Mouse (Mus musculus) lung, embryonic 15.5 days (tissue): ENCODE measurements around the gene Arhgef38. TPM values are rescaled to one million over a fixed set of nuclear protein-coding genes. Genes with fewer than 3 reads are reported as not detected.

ENCODE experiments used
- ATAC-seq: fragments of 200-750 bp; cut with Nextera tagmentation; 2 replicates; pipeline ENCODE4 v1.8.0; 2017; ENCODE audit warnings: moderate number of reproducible peaks, borderline replicate concordance; ENCODE audit not compliant: low FRiP score, low TSS enrichment; ENCODE audit errors: extremely low read depth
- H3K27ac ChIP-seq: fragments of 300-500 bp; sonication (generic); 2 replicates; pipeline ENCODE4 v1.5.1; 2015; ENCODE audit warnings: moderate library complexity, mild to moderate bottlenecking, inconsistent platforms
- H3K27me3 ChIP-seq: fragments of 300-500 bp; sonication (generic); 2 replicates; pipeline ENCODE4 v1.6.1; 2015; ENCODE audit warnings: inconsistent platforms
- H3K36me3 ChIP-seq: fragments of 300-500 bp; sonication (generic); 2 replicates; pipeline ENCODE4 v1.6.1; 2015; ENCODE audit warnings: inconsistent platforms
- H3K4me1 ChIP-seq: fragments of 300-500 bp; sonication (generic); 2 replicates; pipeline ENCODE4 v1.6.1; 2015; ENCODE audit warnings: inconsistent platforms
- H3K4me2 ChIP-seq: fragments of 300-500 bp; sonication (generic); 2 replicates; pipeline ENCODE4 v1.6.1; 2015; ENCODE audit warnings: inconsistent platforms, mild to moderate bottlenecking, moderate library complexity
- H3K4me3 ChIP-seq: fragments of 300-500 bp; sonication (generic); 2 replicates; pipeline ENCODE4 v1.5.1; 2015; ENCODE audit warnings: mild to moderate bottlenecking, inconsistent platforms
- H3K9ac ChIP-seq: fragments of 300-500 bp; sonication (generic); 2 replicates; pipeline ENCODE4 v1.6.1; 2015; ENCODE audit warnings: inconsistent platforms
- H3K9me3 ChIP-seq: fragments of 300-500 bp; sonication (generic); 2 replicates; pipeline ENCODE4 v1.6.1; 2016; ENCODE audit warnings: inconsistent platforms
- WGBS: fragments of 180-500 bp; shearing (Covaris S2); methylation state at CpG from one replicate; pipeline ENCODE4 v1.1.7; 2015; 5-methylcytosine and 5-hydroxymethylcytosine counted together
- polyA plus RNA-seq: library from polyadenylated mRNA; unstranded; fragments of >200 nt; fragmentation: Nextera tagmentation; extraction: Ambion mirVana; gene quantifications from 2 replicates; pipeline ENCODE4 v1.2.1, GENCODE M21; 2015

The Arhgef38 gene
- polyA plus RNA-seq, 1 experiment from 2014 or later, result 1.1 TPM

DNA sequence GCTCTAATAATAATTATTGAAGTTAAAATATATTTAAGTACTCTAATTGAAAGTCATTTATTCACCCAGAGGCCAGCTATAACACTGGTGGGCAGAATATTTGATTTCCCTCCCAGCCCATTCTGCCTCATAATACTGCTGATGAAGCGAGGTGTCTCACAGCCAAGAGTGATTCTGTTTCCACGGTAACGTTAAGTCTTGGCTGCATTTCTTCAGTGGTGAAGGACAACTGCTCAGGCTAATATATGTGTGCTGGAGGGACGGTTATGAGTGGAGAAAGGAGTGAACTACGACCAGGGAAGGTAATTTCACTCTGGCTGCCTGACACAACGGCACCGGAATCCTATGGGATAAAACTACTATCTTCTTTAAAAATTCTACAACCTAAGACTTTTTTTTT lies 71.6 kb downstream of the Arhgef38 start:
- Histone ChIP-seq H3K27ac (no peak overlapping the region), H3K4me1 (no peaks in the 10 kb centered on the region), H3K4me3 (no peak overlapping the region), H3K9ac (no peak overlapping the region), H3K27me3 (no peaks in the 10 kb centered on the region), H3K4me2 (no peak overlapping the region), H3K9me3 (no peaks in the 10 kb centered on the region), H3K36me3 (no peaks in the 10 kb centered on the region)
- no peak for ATAC-seq
- WGBS, result 60% methylated on average over 7 of the region's 7 CpGs

DNA sequence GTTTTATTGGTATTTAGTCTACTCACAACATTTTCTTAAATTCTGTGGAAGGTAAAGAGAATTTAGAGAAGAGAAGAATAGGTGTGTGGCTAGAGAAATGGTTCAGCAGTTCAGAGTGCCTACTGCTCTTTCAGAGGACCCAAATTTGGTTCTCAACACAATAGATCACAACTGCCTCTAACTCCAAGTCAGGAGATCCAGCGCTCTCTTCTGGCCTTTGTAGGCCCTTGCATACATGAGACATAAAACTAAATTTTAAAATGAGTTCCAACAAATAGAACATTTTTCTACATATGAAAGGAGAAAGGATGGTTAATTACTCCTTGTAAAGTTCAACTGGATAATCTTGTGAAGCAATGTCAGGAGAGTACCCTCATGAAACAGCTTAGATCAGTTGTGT lies 73.3 kb downstream of the Arhgef38 start:
- no peak overlapping the region for H3K4me3 ChIP-seq
- no peaks in the 10 kb centered on the region for H3K27me3 ChIP-seq
- no peaks in the 10 kb centered on the region for H3K36me3 ChIP-seq
- no peaks in the 10 kb centered on the region for H3K9me3 ChIP-seq
- WGBS, result 90% methylated on average over 1 of the region's 1 CpGs
- no peak for ATAC-seq
- H3K9ac ChIP-seq, result no peak overlapping the region
- H3K4me1 ChIP-seq, result no peaks in the 10 kb centered on the region
- H3K27ac ChIP-seq, result no peak overlapping the region
- H3K4me2 ChIP-seq, result no peak overlapping the region

DNA sequence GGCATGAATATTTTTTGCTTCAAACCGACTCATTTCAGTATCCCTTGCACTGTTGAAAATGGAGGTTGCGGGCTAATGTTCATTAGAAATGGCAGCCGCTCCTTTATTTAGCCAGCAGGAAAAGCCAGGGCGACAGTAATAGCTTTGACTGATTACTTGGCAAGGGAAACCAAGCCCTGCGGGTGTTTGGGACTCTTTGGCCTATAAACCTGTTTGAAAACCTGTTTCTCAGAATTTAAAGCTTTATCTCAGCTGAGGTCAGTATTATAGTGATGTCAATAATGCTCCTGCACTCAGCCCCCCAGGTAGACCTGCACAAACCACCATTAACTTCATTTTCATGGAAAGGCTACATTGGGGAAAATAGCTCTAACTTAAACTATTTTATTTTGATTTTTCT lies 76.5 kb downstream of the Arhgef38 start:
- no peak overlapping the region for H3K9ac ChIP-seq
- no peak overlapping the region for H3K27ac ChIP-seq
- no peak for ATAC-seq
- no peaks in the 10 kb centered on the region for H3K9me3 ChIP-seq
- no peaks in the 10 kb centered on the region for H3K4me1 ChIP-seq
- no peak overlapping the region for H3K4me2 ChIP-seq
- H3K4me3 ChIP-seq, result no peak overlapping the region
- H3K27me3 ChIP-seq, result no peaks in the 10 kb centered on the region
- no peaks in the 10 kb centered on the region for H3K36me3 ChIP-seq
- WGBS, result 53% methylated on average over 5 of the region's 5 CpGs

DNA sequence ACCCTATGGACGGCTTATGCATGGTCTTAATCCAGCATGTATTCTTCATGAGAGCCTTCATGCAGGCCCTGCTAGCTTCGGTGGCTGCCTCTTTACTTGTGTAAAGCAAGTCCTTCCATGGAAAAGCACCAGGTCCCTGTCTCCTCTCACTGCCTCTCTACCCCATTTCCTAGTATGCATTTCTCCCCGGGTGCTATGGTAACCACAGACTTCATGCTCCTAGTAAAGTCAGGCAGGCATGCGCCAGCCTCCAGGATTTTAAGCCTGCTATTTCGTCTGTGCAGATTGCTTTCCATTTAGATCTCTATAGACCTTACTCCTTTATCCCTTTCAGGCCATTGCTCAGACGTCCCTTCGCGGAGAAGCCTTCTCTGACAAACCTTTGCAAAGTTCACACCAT lies 80.1 kb downstream of the Arhgef38 start:
- 75% methylated on average over 8 of the region's 8 CpGs for WGBS
- Histone ChIP-seq H3K36me3 (no peaks in the 10 kb centered on the region), H3K4me3 (no peak overlapping the region), H3K9me3 (no peaks in the 10 kb centered on the region), H3K27ac (no peak overlapping the region), H3K27me3 (no peaks in the 10 kb centered on the region), H3K9ac (no peak overlapping the region), H3K4me2 (no peak overlapping the region), H3K4me1 (no peaks in the 10 kb centered on the region)
- ATAC-seq, result no peak

DNA sequence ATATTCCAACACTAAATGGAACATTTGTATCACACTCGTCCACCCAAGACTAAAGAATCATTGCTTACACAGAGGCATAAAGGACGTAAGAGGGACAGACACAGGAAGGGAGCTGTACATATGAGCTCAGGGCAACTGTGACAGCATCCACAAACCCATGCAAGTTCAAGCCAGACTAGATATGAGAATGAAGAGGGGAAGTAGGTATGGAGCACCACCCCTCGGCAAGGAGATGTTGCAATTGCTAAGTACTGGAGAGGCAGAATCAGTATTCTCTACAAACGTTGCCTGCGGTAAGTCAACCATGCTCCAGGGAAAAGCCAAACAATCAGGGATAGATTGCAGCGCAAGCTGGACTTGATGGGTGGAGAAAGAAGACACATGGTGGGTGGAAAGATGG lies 81.1 kb downstream of the Arhgef38 start:
- WGBS, result 66% methylated on average over 6 of the region's 6 CpGs
- Histone ChIP-seq H3K9ac (no peak overlapping the region), H3K4me2 (no peak overlapping the region), H3K27ac (no peak overlapping the region), H3K27me3 (no peaks in the 10 kb centered on the region), H3K4me3 (no peak overlapping the region), H3K9me3 (no peaks in the 10 kb centered on the region), H3K4me1 (no peaks in the 10 kb centered on the region), H3K36me3 (no peaks in the 10 kb centered on the region)
- ATAC-seq, result no peak

DNA sequence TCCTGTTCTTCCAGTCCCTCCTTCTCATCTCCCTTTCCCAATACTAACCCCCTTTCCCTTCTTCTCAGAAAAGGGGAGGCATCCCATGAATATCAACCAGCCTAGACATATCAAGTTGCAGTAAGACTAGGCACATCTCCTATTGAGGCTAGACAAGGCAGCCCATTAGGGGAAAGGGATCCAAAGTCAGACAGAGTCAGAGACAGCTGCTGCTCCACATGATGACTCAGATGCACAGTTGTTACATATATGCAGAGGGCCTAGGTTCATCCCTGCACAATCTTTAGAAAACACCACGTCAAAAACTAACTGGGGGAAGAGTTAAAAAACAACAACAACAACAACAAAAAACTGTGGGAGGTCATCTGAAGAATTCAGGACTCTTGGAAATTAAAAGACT lies 81.9 kb downstream of the Arhgef38 start:
- WGBS, result 52% methylated on average over 1 of the region's 1 CpGs
- H3K9me3 ChIP-seq, result no peaks in the 10 kb centered on the region
- no peak overlapping the region for H3K27ac ChIP-seq
- ATAC-seq, result no peak
- H3K4me1 ChIP-seq, result no peaks in the 10 kb centered on the region
- no peak overlapping the region for H3K4me3 ChIP-seq
- H3K9ac ChIP-seq, result no peak overlapping the region
- no peak overlapping the region for H3K4me2 ChIP-seq
- H3K27me3 ChIP-seq, result no peaks in the 10 kb centered on the region
- H3K36me3 ChIP-seq, result no peaks in the 10 kb centered on the region

- no peak for ATAC-seq
- Histone ChIP-seq H3K4me2 (no peak overlapping the region), H3K9ac (no peak overlapping the region), H3K27ac (no peak overlapping the region), H3K4me3 (no peak overlapping the region), H3K36me3 (no peaks in the 10 kb centered on the region), H3K9me3 (no peaks in the 10 kb centered on the region), H3K4me1 (no peaks in the 10 kb centered on the region), H3K27me3 (no peaks in the 10 kb centered on the region)
- 80% methylated on average over 6 of the region's 6 CpGs for WGBS
Measured at GRCm38 (mm10) chr3:133151629-133152028, 83.1 kb downstream of the Arhgef38 start.

GRCm38 (mm10) chr3:133144511-133145147 lies 90.1 kb downstream of the Arhgef38 start:
- H3K4me2 ChIP-seq, result no peak overlapping the region
- no peaks in the 10 kb centered on the region for H3K27me3 ChIP-seq
- 72% methylated on average over 6 of the region's 6 CpGs for WGBS
- H3K4me3 ChIP-seq, result no peak overlapping the region
- H3K27ac ChIP-seq, result no peak overlapping the region
- no peaks in the 10 kb centered on the region for H3K36me3 ChIP-seq
- H3K4me1 ChIP-seq, result no peaks in the 10 kb centered on the region
- no peak for ATAC-seq
- no peak overlapping the region for H3K9ac ChIP-seq
- no peaks in the 10 kb centered on the region for H3K9me3 ChIP-seq

GRCm38 (mm10) chr3:133141877-133142276 lies 92.9 kb downstream of the Arhgef38 start:
- no peak overlapping the region for H3K9ac ChIP-seq
- no peak for ATAC-seq
- WGBS, result 77% methylated on average over 6 of the region's 6 CpGs
- no peaks in the 10 kb centered on the region for H3K27me3 ChIP-seq
- no peak overlapping the region for H3K4me3 ChIP-seq
- H3K4me2 ChIP-seq, result no peak overlapping the region
- H3K4me1 ChIP-seq, result no peaks in the 10 kb centered on the region
- no peak overlapping the region for H3K27ac ChIP-seq
- no peaks in the 10 kb centered on the region for H3K9me3 ChIP-seq
- no peaks in the 10 kb centered on the region for H3K36me3 ChIP-seq

DNA sequence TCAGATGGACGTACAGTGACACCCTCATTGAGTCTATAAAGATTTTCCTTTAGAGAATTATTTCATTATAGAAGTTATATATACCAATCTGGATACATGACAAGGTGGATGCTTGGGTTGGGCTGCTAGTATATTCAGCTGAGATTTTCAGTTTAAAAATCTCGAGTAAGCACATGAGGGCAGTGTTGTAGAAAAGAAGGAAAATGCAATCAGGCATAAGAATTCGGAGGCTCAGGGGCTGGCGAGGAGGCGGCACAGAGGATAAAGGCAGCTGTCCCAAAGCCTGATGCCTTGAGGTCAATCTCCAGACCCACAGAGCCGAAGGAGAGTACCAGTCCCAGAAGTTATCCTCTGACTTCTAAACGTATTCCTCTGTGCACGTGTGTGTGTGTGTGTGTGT lies 102.1 kb downstream of the Arhgef38 start:
- no peaks in the 10 kb centered on the region for H3K4me1 ChIP-seq
- H3K36me3 ChIP-seq, result no peaks in the 10 kb centered on the region
- no peaks in the 10 kb centered on the region for H3K9me3 ChIP-seq
- ATAC-seq, result no peak
- H3K27me3 ChIP-seq, result no peaks in the 10 kb centered on the region
- no peak overlapping the region for H3K27ac ChIP-seq
- WGBS, result 59% methylated on average over 8 of the region's 8 CpGs
- no peak overlapping the region for H3K9ac ChIP-seq
- no peak overlapping the region for H3K4me3 ChIP-seq
- no peak overlapping the region for H3K4me2 ChIP-seq

GRCm38 (mm10) chr3:133131372-133131771 lies 103.4 kb downstream of the Arhgef38 start:
- ATAC-seq, result no peak
- 90% methylated on average over 5 of the region's 5 CpGs for WGBS
- H3K27ac ChIP-seq, result no peak overlapping the region
- no peaks in the 10 kb centered on the region for H3K9me3 ChIP-seq
- H3K4me2 ChIP-seq, result no peak overlapping the region
- no peaks in the 10 kb centered on the region for H3K27me3 ChIP-seq
- H3K4me3 ChIP-seq, result no peak overlapping the region
- H3K36me3 ChIP-seq, result no peaks in the 10 kb centered on the region
- no peaks in the 10 kb centered on the region for H3K4me1 ChIP-seq
- no peak overlapping the region for H3K9ac ChIP-seq

GRCm38 (mm10) chr3:133113281-133113680 lies 121.5 kb downstream of the Arhgef38 start:
- Histone ChIP-seq H3K4me1 (no peaks in the 10 kb centered on the region), H3K36me3 (peaks cover 10% of the 10 kb centered on the region), H3K9ac (no peak overlapping the region), H3K27ac (no peak overlapping the region), H3K4me2 (no peak overlapping the region), H3K27me3 (no peaks in the 10 kb centered on the region), H3K4me3 (no peak overlapping the region), H3K9me3 (no peaks in the 10 kb centered on the region)
- ATAC-seq, result no peak
- WGBS, result 40% methylated on average over 1 of the region's 1 CpGs

DNA sequence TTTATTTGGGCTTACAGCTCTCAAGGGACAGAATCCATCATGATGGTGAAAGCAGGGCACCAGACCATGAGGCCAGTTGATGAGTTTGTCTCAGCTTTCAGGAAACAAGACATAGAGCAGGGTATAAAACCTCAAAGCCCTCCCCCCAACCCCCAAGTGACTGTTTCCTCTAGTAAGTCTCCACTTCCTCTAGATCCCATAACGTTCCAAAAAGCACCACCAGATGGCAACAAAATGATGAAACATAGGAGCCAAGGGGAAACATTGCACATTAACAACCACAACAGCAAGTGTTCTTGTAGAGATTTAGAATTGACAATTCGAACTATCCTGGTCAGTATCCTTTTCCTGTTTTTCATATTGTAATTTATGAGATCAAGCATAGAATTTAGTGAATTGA lies 123.0 kb downstream of the Arhgef38 start:
- Histone ChIP-seq H3K36me3 (peaks cover 21% of the 10 kb centered on the region), H3K4me3 (no peak overlapping the region), H3K9me3 (no peaks in the 10 kb centered on the region), H3K4me1 (no peaks in the 10 kb centered on the region), H3K27ac (no peak overlapping the region), H3K27me3 (no peaks in the 10 kb centered on the region), H3K9ac (no peak overlapping the region), H3K4me2 (no peak overlapping the region)
- WGBS, result 32% methylated on average over 2 of the region's 2 CpGs
- no peak for ATAC-seq
